Mouse (Mus musculus) regulatory T cell (primary cell): ENCODE data around the gene Tead1.

Source experiments
- in situ Hi-C: fragments of 300-600 bp; cut with MboI, MseI; formaldehyde crosslinking; loops from one replicate; pipeline ENCODE4 v1.15.1; 2025; ENCODE audit warnings: high pct_unique_total_duplicates

Tead1 gene

GRCm38 (mm10) chr7:112855419-112855818, 176.3 kb downstream of the Tead1 start:
- in situ Hi-C loops = no loop called here

- in situ Hi-C loops = no loop called here
Measured at GRCm38 (mm10) chr7:112856121-112856571, 177.0 kb downstream of the Tead1 start.

- in situ Hi-C loops = no loop called here
Measured at GRCm38 (mm10) chr7:112856583-112856982, 177.5 kb downstream of the Tead1 start.

- in situ Hi-C loops = loop anchor here (10.0 kb wide), 1 partner anchor 455 kb away; no protein-coding TSS in a partner anchor
Measured at GRCm38 (mm10) chr7:112859887-112860286, 180.8 kb downstream of the Tead1 start.

- in situ Hi-C loops = loop anchor here (10.0 kb wide), 1 partner anchor 457 kb away; no protein-coding TSS in a partner anchor
Measured at GRCm38 (mm10) chr7:112862086-112862485, 183.0 kb downstream of the Tead1 start.

- in situ Hi-C loops = loop anchor here (10.0 kb wide), 1 partner anchor 459 kb away; no protein-coding TSS in a partner anchor
Measured at GRCm38 (mm10) chr7:112864188-112864587, 185.1 kb downstream of the Tead1 start.

GRCm38 (mm10) chr7:112865739-112866138, 186.6 kb downstream of the Tead1 start:
- in situ Hi-C loops = loop anchor here (5.0 to 10.0 kb wide), 2 partner anchors 398 to 461 kb away; no protein-coding TSS in a partner anchor

- in situ Hi-C loops = loop anchor here (5.0 to 10.0 kb wide), 2 partner anchors 402 to 464 kb away; no protein-coding TSS in a partner anchor
Measured at GRCm38 (mm10) chr7:112868551-112869465, 189.7 kb downstream of the Tead1 start.

- in situ Hi-C loops = no loop called here
Measured at GRCm38 (mm10) chr7:112871752-112872151, 192.6 kb downstream of the Tead1 start.

GRCm38 (mm10) chr7:112872435-112873196, 193.5 kb downstream of the Tead1 start:
- in situ Hi-C loops = no loop called here

GRCm38 (mm10) chr7:112876128-112876527, 197.0 kb downstream of the Tead1 start:
- in situ Hi-C loops = no loop called here

GRCm38 (mm10) chr7:112883791-112884274, 204.7 kb downstream of the Tead1 start:
- in situ Hi-C loops = no loop called here

- in situ Hi-C loops = no loop called here
Measured at GRCm38 (mm10) chr7:112885546-112885945, 206.4 kb downstream of the Tead1 start.

GRCm38 (mm10) chr7:112891883-112892282, 212.8 kb downstream of the Tead1 start:
- in situ Hi-C loops = no loop called here

- in situ Hi-C loops = no loop called here
Measured at GRCm38 (mm10) chr7:112892595-112892994, 213.5 kb downstream of the Tead1 start.

GRCm38 (mm10) chr7:112896363-112896762, 217.2 kb downstream of the Tead1 start:
- in situ Hi-C loops = no loop called here

GRCm38 (mm10) chr7:112901710-112902109, 222.6 kb downstream of the Tead1 start:
- in situ Hi-C loops = no loop called here

- in situ Hi-C loops = no loop called here
Measured at GRCm38 (mm10) chr7:112906848-112907247, 227.7 kb downstream of the Tead1 start.

- in situ Hi-C loops = no loop called here
Measured at GRCm38 (mm10) chr7:112907468-112907867, 228.3 kb downstream of the Tead1 start.

- in situ Hi-C loops = no loop called here
Measured at GRCm38 (mm10) chr7:112909164-112909563, 230.0 kb downstream of the Tead1 start.

GRCm38 (mm10) chr7:112912969-112913368, 233.9 kb downstream of the Tead1 start:
- in situ Hi-C loops = loop anchor here (10.0 kb wide), 1 partner anchor 412 kb away; no protein-coding TSS in a partner anchor

GRCm38 (mm10) chr7:112915571-112915970, 236.5 kb downstream of the Tead1 start:
- in situ Hi-C loops = loop anchor here (10.0 kb wide), 1 partner anchor 409 kb away; no protein-coding TSS in a partner anchor
